Mouse (Mus musculus): ENCODE measurements around the gene Ahrr. TPM values are rescaled to one million over a fixed set of nuclear protein-coding genes. Genes with fewer than 3 reads are reported as not detected.

Ahrr gene
- polyA plus RNA-seq, 1 experiment from 2014 or later = 0.87 TPM

- Histone ChIP-seq H3K27me3 (no peaks in the 10 kb centered on the region), H3K27ac (no peak overlapping the region), H3K4me3 (no peak overlapping the region), H3K4me1 (no peaks in the 10 kb centered on the region), H3K9me3 (no peaks in the 10 kb centered on the region), H3K4me2 (no peak overlapping the region), H3K9ac (no peak overlapping the region), H3K36me3 (peaks cover 31% of the 10 kb centered on the region)
- 40% methylated on average over 4 of the region's 4 CpGs for WGBS
- ATAC-seq (ENCODE audit: borderline replicate concordance, extremely low read depth, low FRiP score, low TSS enrichment) = peak; percentile 83
Observed at GRCm38 (mm10) chr13:74300925-74301606, 8.9 kb upstream of the Ahrr start.

GRCm38 (mm10) chr13:74296376-74296775, 4.2 kb upstream of the Ahrr start:
- Histone ChIP-seq H3K36me3 (no peaks in the 10 kb centered on the region), H3K27ac (no peak overlapping the region), H3K4me3 (no peak overlapping the region), H3K4me1 (peaks cover 5% of the 10 kb centered on the region; the same call in 1 of the 2 replicates), H3K9ac (no peak overlapping the region), H3K27me3 (peaks cover 9% of the 10 kb centered on the region; the same call in 1 of the 2 replicates), H3K9me3 (no peaks in the 10 kb centered on the region), H3K4me2 (no peak overlapping the region)
- no peak for ATAC-seq (ENCODE audit: borderline replicate concordance, extremely low read depth, low FRiP score, low TSS enrichment)
- 60% methylated on average over 7 of the region's 7 CpGs for WGBS

GRCm38 (mm10) chr13:74289646-74290045, 2.5 kb downstream of the Ahrr start:
- Histone ChIP-seq H3K4me1 (peaks cover 5% of the 10 kb centered on the region; the same call in 1 of the 2 replicates), H3K4me2 (no peak overlapping the region)
- 76% methylated on average over 5 of the region's 5 CpGs for WGBS

GRCm38 (mm10) chr13:74282299-74282698, 9.8 kb downstream of the Ahrr start:
- Histone ChIP-seq H3K36me3 (no peaks in the 10 kb centered on the region), H3K4me1 (no peaks in the 10 kb centered on the region), H3K4me3 (no peak overlapping the region), H3K9me3 (no peaks in the 10 kb centered on the region), H3K27ac (no peak overlapping the region), H3K9ac (no peak overlapping the region), H3K27me3 (no peaks in the 10 kb centered on the region), H3K4me2 (no peak overlapping the region)
- 79% methylated on average over 1 of the region's 2 CpGs for WGBS
- ATAC-seq (ENCODE audit: borderline replicate concordance, extremely low read depth, low FRiP score, low TSS enrichment) = no peak

More at GRCm38 (mm10) chr13:74289646-74290045, 2.5 kb downstream of the Ahrr start:
- Histone ChIP-seq H3K27ac (no peak overlapping the region), H3K9me3 (no peaks in the 10 kb centered on the region), H3K9ac (no peak overlapping the region), H3K36me3 (no peaks in the 10 kb centered on the region), H3K4me3 (no peak overlapping the region), H3K27me3 (peaks cover 11% of the 10 kb centered on the region; the same call in 1 of the 2 replicates)
- no peak for ATAC-seq (ENCODE audit: borderline replicate concordance, extremely low read depth, low FRiP score, low TSS enrichment)

GRCm38 (mm10) chr13:74275726-74276125, 16.4 kb downstream of the Ahrr start:
- Histone ChIP-seq H3K4me3 (no peak overlapping the region), H3K36me3 (no peaks in the 10 kb centered on the region), H3K9me3 (no peaks in the 10 kb centered on the region), H3K4me1 (no peaks in the 10 kb centered on the region), H3K4me2 (no peak overlapping the region), H3K27ac (no peak overlapping the region), H3K9ac (no peak overlapping the region), H3K27me3 (no peaks in the 10 kb centered on the region)
- 57% methylated on average over 4 of the region's 4 CpGs for WGBS
- no peak for ATAC-seq (ENCODE audit: borderline replicate concordance, extremely low read depth, low FRiP score, low TSS enrichment)

- Histone ChIP-seq H3K9ac (peak overlapping the region; percentile 61), H3K4me1 (peaks cover 7% of the 10 kb centered on the region; the same call in 1 of the 2 replicates), H3K27ac (0 out of 2 replicates have a peak overlapping the region, but pooled peaks have one; percentile 21), H3K4me2 (peak overlapping the region; percentile 97), H3K27me3 (no peaks in the 10 kb centered on the region), H3K4me3 (peak overlapping the region; percentile 54), H3K36me3 (no peaks in the 10 kb centered on the region), H3K9me3 (no peaks in the 10 kb centered on the region)
- ATAC-seq (ENCODE audit: borderline replicate concordance, extremely low read depth, low FRiP score, low TSS enrichment) = peak; percentile 83
- WGBS = 4% methylated on average over 10 of the region's 10 CpGs
Observed at GRCm38 (mm10) chr13:74260231-74260992, 31.7 kb downstream of the Ahrr start.

GRCm38 (mm10) chr13:74259460-74260230, 32.5 kb downstream of the Ahrr start:
- no peaks in the 10 kb centered on the region for H3K36me3 ChIP-seq
- no peaks in the 10 kb centered on the region for H3K9me3 ChIP-seq
- no peaks in the 10 kb centered on the region for H3K27me3 ChIP-seq
- peak overlapping the region; percentile 61 for H3K9ac ChIP-seq
- peak overlapping the region; percentile 97 for H3K4me2 ChIP-seq
- H3K4me1 ChIP-seq = peaks cover 7% of the 10 kb centered on the region; the same call in 1 of the 2 replicates
- H3K27ac ChIP-seq = 0 out of 2 replicates have a peak overlapping the region, but pooled peaks have one; percentile 21
- WGBS = 4% methylated on average over 35 of the region's 35 CpGs
- H3K4me3 ChIP-seq = peak overlapping the region; percentile 54
- ATAC-seq (ENCODE audit: borderline replicate concordance, extremely low read depth, low FRiP score, low TSS enrichment) = peak; percentile 85

- Histone ChIP-seq H3K36me3 (no peaks in the 10 kb centered on the region), H3K27ac (no peak overlapping the region), H3K4me3 (no peak overlapping the region), H3K9me3 (no peaks in the 10 kb centered on the region), H3K27me3 (no peaks in the 10 kb centered on the region), H3K4me2 (no peak overlapping the region), H3K9ac (no peak overlapping the region), H3K4me1 (peaks cover 11% of the 10 kb centered on the region)
- no peak for ATAC-seq (ENCODE audit: borderline replicate concordance, extremely low read depth, low FRiP score, low TSS enrichment)
Observed at GRCm38 (mm10) chr13:74246494-74246893, 45.6 kb downstream of the Ahrr start.

GRCm38 (mm10) chr13:74245899-74246231, 46.3 kb downstream of the Ahrr start:
- 56% methylated on average over 4 of the region's 4 CpGs for WGBS
- Histone ChIP-seq H3K27ac (peak overlapping the region; percentile 33; the same call in 1 of the 2 replicates), H3K4me2 (peak overlapping the region; percentile 37), H3K4me3 (no peak overlapping the region), H3K36me3 (no peaks in the 10 kb centered on the region), H3K27me3 (no peaks in the 10 kb centered on the region), H3K9ac (no peak overlapping the region), H3K9me3 (no peaks in the 10 kb centered on the region), H3K4me1 (peaks cover 11% of the 10 kb centered on the region)
- no peak for ATAC-seq (ENCODE audit: borderline replicate concordance, extremely low read depth, low FRiP score, low TSS enrichment)

- H3K9me3 ChIP-seq = no peaks in the 10 kb centered on the region
- no peak overlapping the region for H3K9ac ChIP-seq
- H3K4me1 ChIP-seq = peaks cover 11% of the 10 kb centered on the region
- WGBS = 25% methylated on average over 17 of the region's 17 CpGs
- H3K27me3 ChIP-seq = no peaks in the 10 kb centered on the region
- peak; percentile 97 for ATAC-seq (ENCODE audit: borderline replicate concordance, extremely low read depth, low FRiP score, low TSS enrichment)
- no peak overlapping the region for H3K4me3 ChIP-seq
- peak overlapping the region; percentile 33; the same call in 1 of the 2 replicates for H3K27ac ChIP-seq
- peak overlapping the region; percentile 37 for H3K4me2 ChIP-seq
- no peaks in the 10 kb centered on the region for H3K36me3 ChIP-seq
Observed at GRCm38 (mm10) chr13:74245214-74245898, 46.8 kb downstream of the Ahrr start.

GRCm38 (mm10) chr13:74237574-74237973, 54.6 kb downstream of the Ahrr start:
- Histone ChIP-seq H3K4me2 (no peak overlapping the region), H3K4me3 (no peak overlapping the region), H3K4me1 (no peaks in the 10 kb centered on the region), H3K9ac (no peak overlapping the region), H3K36me3 (no peaks in the 10 kb centered on the region), H3K27me3 (no peaks in the 10 kb centered on the region), H3K9me3 (no peaks in the 10 kb centered on the region), H3K27ac (peak overlapping the region; percentile 5; the same call in 1 of the 2 replicates)
- peak; percentile 46; the same call in 1 of the 2 replicates for ATAC-seq (ENCODE audit: borderline replicate concordance, extremely low read depth, low FRiP score, low TSS enrichment)
- WGBS = 42% methylated on average over 7 of the region's 7 CpGs
